Mouse (Mus musculus): ENCODE measurements at regions not wholly inside any gene's neighbourhood (a gene's known extent, or its start where the extent isn't known, plus 50 kb on each side); places are given as distances from the start of the nearest gene placed in this dataset.

DNA sequence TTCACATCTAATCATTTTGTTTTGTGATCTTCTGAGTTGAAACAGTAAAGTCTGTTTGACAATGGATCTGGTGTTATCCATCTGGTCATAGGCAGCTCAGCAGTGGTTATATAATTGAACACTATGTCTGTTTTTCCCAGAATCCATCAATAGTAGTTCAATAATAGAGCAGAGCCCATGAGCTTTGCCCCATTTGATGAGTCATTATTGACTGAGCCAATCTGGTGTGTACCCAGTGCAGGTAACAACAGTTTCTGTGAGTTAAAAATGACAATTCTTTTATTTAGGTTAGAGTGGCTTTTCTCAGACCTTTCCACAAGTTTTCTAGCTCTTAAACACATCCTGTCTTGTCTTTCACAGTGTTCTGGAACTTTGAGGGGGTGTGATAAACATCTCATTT is 518.8 kb downstream of the Gabrg1 start:
- DNase-seq (ENCODE audit: low spot score in 2 of 2): peak in 1 of 2 experiments; percentile 2
